Mouse (Mus musculus): ENCODE data around the gene Lmcd1. TPM values are rescaled to one million over a fixed set of nuclear protein-coding genes. Genes with fewer than 3 reads are reported as not detected.
"Not testable (repeated sequence)": the region's sequence is repeated elsewhere in the genome, so short reads cannot be mapped to it uniquely, and the experiment has no call there.

Lmcd1 gene
- 36.7 and 37.5 TPM in 2 replicates for polyA plus RNA-seq (2014; fragmentation: Nextera tagmentation; extraction: Ambion mirVana)

GRCm38 (mm10) chr6:112273501-112274205 is at the start of gene Lmcd1:
Lmcd1 (plus strand) TSS chr6:112273758.
- ATAC-seq (replicated peaks; ENCODE audit: insufficient number of reproducible peaks, low FRiP score, low TSS enrichment): peak; percentile 93
- H3K4me3 ChIP-seq (ENCODE audit: low read depth, low read length): peak within 1 kb of the TSS; percentile 44
- 5% methylated on average over 21 of the region's 21 CpGs for WGBS (ENCODE audit: insufficient replicate concordance)
- peak within 1 kb of the TSS; percentile 73 for H3K27ac ChIP-seq (ENCODE audit: low read depth, low read length)
- H3K27me3 ChIP-seq (ENCODE audit: control insufficient read depth, insufficient read depth, low read length): no peaks in the 10 kb centered on the region
- no peaks in the 10 kb centered on the region for H3K9me3 ChIP-seq (replicated peaks; ENCODE audit: control insufficient read depth, low read length)
- 0 out of 2 replicates have a peak, but pooled peaks cover 4% of the 10 kb centered on the region for H3K4me1 ChIP-seq (ENCODE audit: control insufficient read depth, insufficient read depth, low read length)
- peak within 1 kb of the TSS; percentile 62 for H3K9ac ChIP-seq (ENCODE audit: low read depth, low read length)
- no peaks in the 10 kb centered on the region for H3K36me3 ChIP-seq (ENCODE audit: control insufficient read depth, insufficient read depth, low read length)
- H3K4me2 ChIP-seq: peak within 1 kb of the TSS; percentile 68

- Histone ChIP-seq H3K27ac (ENCODE audit: low read depth, low read length) (no peak overlapping the region), H3K27me3 (ENCODE audit: control insufficient read depth, insufficient read depth, low read length) (no peaks in the 10 kb centered on the region), H3K36me3 (ENCODE audit: control insufficient read depth, insufficient read depth, low read length) (no peaks in the 10 kb centered on the region), H3K9ac (ENCODE audit: low read depth, low read length) (no peak overlapping the region), H3K4me2 (no peak overlapping the region), H3K4me1 (ENCODE audit: control insufficient read depth, insufficient read depth, low read length) (no peaks in the 10 kb centered on the region), H3K9me3 (replicated peaks; ENCODE audit: control insufficient read depth, low read length) (no peaks in the 10 kb centered on the region), H3K4me3 (ENCODE audit: low read depth, low read length) (no peak overlapping the region)
- 65% methylated on average over 13 of the region's 13 CpGs for WGBS (ENCODE audit: insufficient replicate concordance)
- ATAC-seq (replicated peaks; ENCODE audit: insufficient number of reproducible peaks, low FRiP score, low TSS enrichment): no peak
These were observed 49.5 kb upstream of the Lmcd1 start for GRCm38 (mm10) chr6:112223877-112224632.

- Histone ChIP-seq H3K9ac (ENCODE audit: low read depth, low read length) (no peak overlapping the region), H3K27me3 (ENCODE audit: control insufficient read depth, insufficient read depth, low read length) (no peaks in the 10 kb centered on the region), H3K4me1 (ENCODE audit: control insufficient read depth, insufficient read depth, low read length) (no peaks in the 10 kb centered on the region), H3K36me3 (ENCODE audit: control insufficient read depth, insufficient read depth, low read length) (no peaks in the 10 kb centered on the region), H3K4me3 (ENCODE audit: low read depth, low read length) (no peak overlapping the region), H3K4me2 (no peak overlapping the region), H3K9me3 (replicated peaks; ENCODE audit: control insufficient read depth, low read length) (0 out of 2 replicates have a peak, but pooled peaks cover 2% of the 10 kb centered on the region), H3K27ac (ENCODE audit: low read depth, low read length) (no peak overlapping the region)
- ATAC-seq (replicated peaks; ENCODE audit: insufficient number of reproducible peaks, low FRiP score, low TSS enrichment): no peak
- WGBS (ENCODE audit: insufficient replicate concordance): 58% methylated on average over 1 of the region's 1 CpGs
These were observed 36.8 kb upstream of the Lmcd1 start for GRCm38 (mm10) chr6:112236775-112237174.

GRCm38 (mm10) chr6:112242216-112242615 is 31.3 kb upstream of the Lmcd1 start:
- H3K4me2 ChIP-seq: no peak overlapping the region
- H3K9ac ChIP-seq (ENCODE audit: low read depth, low read length): no peak overlapping the region
- WGBS (ENCODE audit: insufficient replicate concordance): 63% methylated on average over 2 of the region's 2 CpGs

GRCm38 (mm10) chr6:112245639-112246038 is 27.9 kb upstream of the Lmcd1 start:
- Histone ChIP-seq H3K27me3 (ENCODE audit: control insufficient read depth, insufficient read depth, low read length) (no peaks in the 10 kb centered on the region), H3K9ac (ENCODE audit: low read depth, low read length) (no peak overlapping the region), H3K4me3 (ENCODE audit: low read depth, low read length) (no peak overlapping the region), H3K27ac (ENCODE audit: low read depth, low read length) (peak overlapping the region; percentile 52), H3K4me2 (no peak overlapping the region), H3K9me3 (replicated peaks; ENCODE audit: control insufficient read depth, low read length) (no peaks in the 10 kb centered on the region), H3K4me1 (ENCODE audit: control insufficient read depth, insufficient read depth, low read length) (peaks cover 5% of the 10 kb centered on the region), H3K36me3 (ENCODE audit: control insufficient read depth, insufficient read depth, low read length) (no peaks in the 10 kb centered on the region)
- peak; percentile 69 for ATAC-seq (replicated peaks; ENCODE audit: insufficient number of reproducible peaks, low FRiP score, low TSS enrichment)
- 29% methylated on average over 4 of the region's 4 CpGs for WGBS (ENCODE audit: insufficient replicate concordance)

More at GRCm38 (mm10) chr6:112242216-112242615, 31.3 kb upstream of the Lmcd1 start:
- H3K27me3 ChIP-seq (ENCODE audit: control insufficient read depth, insufficient read depth, low read length): no peaks in the 10 kb centered on the region
- H3K27ac ChIP-seq (ENCODE audit: low read depth, low read length): no peak overlapping the region
- no peak for ATAC-seq (replicated peaks; ENCODE audit: insufficient number of reproducible peaks, low FRiP score, low TSS enrichment)
- no peaks in the 10 kb centered on the region for H3K9me3 ChIP-seq (replicated peaks; ENCODE audit: control insufficient read depth, low read length)
- H3K36me3 ChIP-seq (ENCODE audit: control insufficient read depth, insufficient read depth, low read length): no peaks in the 10 kb centered on the region
- H3K4me1 ChIP-seq (ENCODE audit: control insufficient read depth, insufficient read depth, low read length): peaks cover 5% of the 10 kb centered on the region
- no peak overlapping the region for H3K4me3 ChIP-seq (ENCODE audit: low read depth, low read length)

- no peak overlapping the region for H3K4me3 ChIP-seq (ENCODE audit: low read depth, low read length)
- ATAC-seq (replicated peaks; ENCODE audit: insufficient number of reproducible peaks, low FRiP score, low TSS enrichment): no peak
- peaks cover 5% of the 10 kb centered on the region for H3K4me1 ChIP-seq (ENCODE audit: control insufficient read depth, insufficient read depth, low read length)
- no peaks in the 10 kb centered on the region for H3K36me3 ChIP-seq (ENCODE audit: control insufficient read depth, insufficient read depth, low read length)
- H3K27ac ChIP-seq (ENCODE audit: low read depth, low read length): no peak overlapping the region
- H3K4me2 ChIP-seq: no peak overlapping the region
- H3K9ac ChIP-seq (ENCODE audit: low read depth, low read length): no peak overlapping the region
- WGBS (ENCODE audit: insufficient replicate concordance): 63% methylated on average over 1 of the region's 1 CpGs
- H3K27me3 ChIP-seq (ENCODE audit: control insufficient read depth, insufficient read depth, low read length): no peaks in the 10 kb centered on the region
- no peaks in the 10 kb centered on the region for H3K9me3 ChIP-seq (replicated peaks; ENCODE audit: control insufficient read depth, low read length)
These were observed 26.9 kb upstream of the Lmcd1 start for GRCm38 (mm10) chr6:112246636-112247035.

- not testable (repeated sequence) for ATAC-seq (replicated peaks; ENCODE audit: insufficient number of reproducible peaks, low FRiP score, low TSS enrichment); H3K27me3 ChIP-seq (ENCODE audit: control insufficient read depth, insufficient read depth, low read length); H3K9ac ChIP-seq (ENCODE audit: low read depth, low read length); H3K36me3 ChIP-seq (ENCODE audit: control insufficient read depth, insufficient read depth, low read length); H3K4me2 ChIP-seq; H3K9me3 ChIP-seq (replicated peaks; ENCODE audit: control insufficient read depth, low read length); H3K4me3 ChIP-seq (ENCODE audit: low read depth, low read length); H3K27ac ChIP-seq (ENCODE audit: low read depth, low read length); H3K4me1 ChIP-seq (ENCODE audit: control insufficient read depth, insufficient read depth, low read length)
- 84% methylated on average over 2 of the region's 3 CpGs for WGBS (ENCODE audit: insufficient replicate concordance)
These were observed 19.6 kb upstream of the Lmcd1 start for GRCm38 (mm10) chr6:112253943-112254342.

GRCm38 (mm10) chr6:112254967-112255366 is 18.6 kb upstream of the Lmcd1 start:
- 74% methylated on average over 2 of the region's 2 CpGs for WGBS (ENCODE audit: insufficient replicate concordance)
- H3K4me2 ChIP-seq: no peak overlapping the region
- no peak overlapping the region for H3K4me3 ChIP-seq (ENCODE audit: low read depth, low read length)
- no peaks in the 10 kb centered on the region for H3K4me1 ChIP-seq (ENCODE audit: control insufficient read depth, insufficient read depth, low read length)
- H3K27ac ChIP-seq (ENCODE audit: low read depth, low read length): no peak overlapping the region
- H3K36me3 ChIP-seq (ENCODE audit: control insufficient read depth, insufficient read depth, low read length): no peaks in the 10 kb centered on the region
- no peaks in the 10 kb centered on the region for H3K9me3 ChIP-seq (replicated peaks; ENCODE audit: control insufficient read depth, low read length)
- no peak overlapping the region for H3K9ac ChIP-seq (ENCODE audit: low read depth, low read length)
- ATAC-seq (replicated peaks; ENCODE audit: insufficient number of reproducible peaks, low FRiP score, low TSS enrichment): no peak
- H3K27me3 ChIP-seq (ENCODE audit: control insufficient read depth, insufficient read depth, low read length): no peaks in the 10 kb centered on the region
